Comparison of ENCODE assay signal across 15 mouse cellular contexts in the genomic region with DNA sequence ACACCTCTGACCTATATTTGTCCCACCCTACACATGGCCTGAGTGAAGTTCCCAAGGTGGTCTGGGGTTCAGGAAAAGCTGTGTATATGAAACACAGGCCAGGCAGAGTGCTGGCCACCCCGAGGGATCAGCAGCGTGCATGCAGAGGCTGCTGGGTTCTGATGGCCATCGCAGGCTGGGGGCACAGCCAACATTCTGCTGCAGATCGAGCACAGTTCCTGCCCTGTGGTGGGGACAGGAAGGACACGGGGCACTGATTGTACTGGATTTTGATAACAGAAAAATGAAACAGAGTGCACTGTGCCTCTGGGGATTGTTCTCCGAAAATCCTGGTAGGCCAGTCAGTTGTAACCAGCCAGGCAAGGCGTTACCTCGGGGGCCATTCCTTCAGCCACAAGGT.
DNase-seq lines count a peak whose midpoint lies in the region; ATAC-seq and TF ChIP-seq lines count a peak whose summit lies in the region.
"Had no signal": no experiment of that assay in that cellular context is flagged by ENCODE, and none has a peak within 500 bp of the region (broad histone marks: within the 10 kb centered on the region; RNA-seq: fewer than 3 reads in every experiment).

No protein-coding gene starts in this region.

- H3K27me3 ChIP-seq in heart, embryonic 10.5 days (ENCODE audit: insufficient read depth, poor library complexity, severe bottlenecking) = no peaks in the 10 kb centered on the region
- H3K27me3 ChIP-seq in heart, embryonic 14.5 days (ENCODE audit: control insufficient read depth, insufficient read depth, low read length) = no peaks in the 10 kb centered on the region
- H3K27me3 ChIP-seq in testis, adult 2 months (ENCODE audit: control insufficient read depth, insufficient read depth, low read length) = no peaks in the 10 kb centered on the region
- H3K27me3 ChIP-seq: liver, embryonic 12.5 days; Patski had no signal

- no peak overlapping the region for H3K9ac ChIP-seq in heart, embryonic 14.5 days (ENCODE audit: low read length)
- H3K9ac ChIP-seq: liver, embryonic 12.5 days; midbrain, embryonic 12.5 days had no signal

- no peaks in the 10 kb centered on the region for H3K9me3 ChIP-seq in heart, embryonic 10.5 days
- no peaks in the 10 kb centered on the region for H3K9me3 ChIP-seq in heart, embryonic 14.5 days (ENCODE audit: control insufficient read depth, low read length)
- H3K9me3 ChIP-seq: liver, embryonic 12.5 days; midbrain, embryonic 12.5 days had no signal

- no peak overlapping the region for H3K4me3 ChIP-seq in heart, embryonic 10.5 days
- H3K4me3 ChIP-seq in heart, embryonic 14.5 days (ENCODE audit: control insufficient read depth in 1 of 2, insufficient read depth in 1 of 2, low read depth in 1 of 2, low read length in 2 of 2) = no peak overlapping the region
- no peak overlapping the region for H3K4me3 ChIP-seq in testis, adult 2 months (ENCODE audit: control insufficient read depth, low read depth, low read length)
- no peak overlapping the region for H3K4me3 ChIP-seq in gastrocnemius, adult 2 months
- H3K4me3 ChIP-seq: liver, embryonic 12.5 days; midbrain, embryonic 12.5 days had no signal

- TF ChIP-seq CTCF in testis, adult 2 months (IDR thresholded peaks at IDR 0.05; ENCODE audit: control insufficient read depth, insufficient read depth, insufficient replicate concordance, low read depth, low read length) = no peak
- TF ChIP-seq CTCF in gastrocnemius, adult 2 months (IDR thresholded peaks at IDR 0.05) = no peak

- intact Hi-C loops in heart, postnatal 10 days (cut with DNase I) = no loop called here
- intact Hi-C loops in gastrocnemius, adult 2 months (cut with DNase I) = no loop called here

- no peak for ATAC-seq in heart, embryonic 14.5 days (ENCODE audit: insufficient number of reproducible peaks, insufficient read depth, low FRiP score, low read depth)
- ATAC-seq: liver, embryonic 12.5 days; Patski had no signal

- no peak overlapping the region for H3K4me2 ChIP-seq in heart, embryonic 14.5 days (ENCODE audit: low read length)
- H3K4me2 ChIP-seq: liver, embryonic 12.5 days; midbrain, embryonic 12.5 days had no signal

- peaks cover 43% of the 10 kb centered on the region for H3K4me1 ChIP-seq in heart, embryonic 10.5 days
- peaks cover 32 to 45% of the 10 kb centered on the region in 2 experiments for H3K4me1 ChIP-seq in heart, embryonic 14.5 days (ENCODE audit: control insufficient read depth in 2 of 2, insufficient read depth in 2 of 2, low read length in 2 of 2)
- H3K4me1 ChIP-seq in testis, adult 2 months (ENCODE audit: control insufficient read depth, insufficient read depth, low read length) = no peaks in the 10 kb centered on the region; the same call in 1 of the 2 replicates

- 69% methylated on average over 8 of the region's 8 CpGs for WGBS in heart, embryonic 10.5 days
- WGBS in heart, embryonic 14.5 days = 46% methylated on average over 8 of the region's 8 CpGs

- H3K36me3 ChIP-seq in heart, embryonic 10.5 days = peaks cover 5% of the 10 kb centered on the region; the same call in 1 of the 2 replicates
- no peaks in the 10 kb centered on the region for H3K36me3 ChIP-seq in heart, embryonic 14.5 days (ENCODE audit: control insufficient read depth, insufficient read depth, low read length)
- H3K36me3 ChIP-seq in testis, adult 2 months (ENCODE audit: control insufficient read depth, insufficient read depth, low read length) = no peaks in the 10 kb centered on the region
- H3K36me3 ChIP-seq: liver, embryonic 12.5 days; midbrain, embryonic 12.5 days had no signal

- no peak for DNase-seq in heart, embryonic 10.5 days (ENCODE audit: low spot score)
- DNase-seq in heart, postnatal 10 days = no peak
- DNase-seq in lung, postnatal 14 days = peak; percentile 36
- DNase-seq in lung, postnatal 10 days = no peak
- no peak for DNase-seq in gastrocnemius, adult 2 months
- no peak for DNase-seq in right cerebral cortex, adult 18-20 months
- DNase-seq: cerebellum, postnatal 14 days; gastrocnemius, postnatal 25 days; layer of hippocampus, adult 9-11 months; right cerebral cortex, postnatal 4 days had no signal

- H3K27ac ChIP-seq in heart, embryonic 10.5 days = peak overlapping the region; percentile 85; the same call in 1 of the 2 replicates
- peak overlapping the region; percentile 17 to 81; a peak in 2 of 4 replicates for H3K27ac ChIP-seq in heart, embryonic 14.5 days (replicated peaks in 1 of 2; ENCODE audit: control insufficient read depth in 1 of 2, insufficient read depth in 1 of 2, low read depth in 2 of 2, low read length in 2 of 2)
- peak overlapping the region; percentile 54 for H3K27ac ChIP-seq in testis, adult 2 months (ENCODE audit: control insufficient read depth, insufficient read depth, low read depth, low read length)
- H3K27ac ChIP-seq in gastrocnemius, adult 2 months = no peak overlapping the region
- H3K27ac ChIP-seq: liver, embryonic 12.5 days; midbrain, embryonic 12.5 days had no signal

- TF ChIP-seq POLR2A in testis, adult 2 months (IDR thresholded peaks at IDR 0.05; ENCODE audit: control insufficient read depth, low read depth, low read length) = peak; percentile 63
